Mouse (Mus musculus) layer of hippocampus, adult 11-12 months (tissue): ENCODE results near the gene Vps26a.

Experiments
- DNase-seq: peaks from one replicate; pipeline ENCODE4 v3.0.0; 2022; ENCODE audit warnings: low spot score

Gene Vps26a

GRCm38 (mm10) chr10:62486618-62487415 is at the start of gene Vps26a:
Vps26a (minus strand) TSS chr10:62486805.
- DNase-seq: peak; percentile 98

GRCm38 (mm10) chr10:62534509-62534908 is 47.9 kb upstream of the Vps26a start:
- no peak for DNase-seq

- DNase-seq: no peak
These were observed 46.2 kb upstream of the Vps26a start for GRCm38 (mm10) chr10:62532832-62533231.

DNA sequence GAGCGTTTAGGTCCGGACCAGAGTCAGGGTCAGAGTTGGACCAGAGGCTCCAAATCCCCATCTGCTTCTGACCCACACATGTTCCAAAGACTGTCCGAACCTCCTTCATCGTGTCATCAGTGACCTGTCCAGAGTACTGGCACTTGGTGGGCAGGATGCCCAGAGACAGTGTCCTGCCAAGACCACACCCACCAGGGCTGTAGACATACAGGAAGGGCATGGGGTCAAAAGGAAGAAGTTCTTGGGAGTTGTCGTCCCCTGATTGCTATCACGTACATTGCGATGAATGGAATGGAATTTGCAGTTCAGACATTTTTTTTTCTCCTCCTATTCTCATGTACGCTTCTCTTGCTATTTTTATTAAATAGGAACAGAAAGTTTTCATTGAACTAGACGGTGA is 43.6 kb upstream of the Vps26a start:
- DNase-seq: no peak

- no peak for DNase-seq
These were observed 40.7 kb upstream of the Vps26a start, which contains the start of gene Srgn for GRCm38 (mm10) chr10:62527351-62527750. Srgn (minus strand) TSS chr10:62527451.

DNA sequence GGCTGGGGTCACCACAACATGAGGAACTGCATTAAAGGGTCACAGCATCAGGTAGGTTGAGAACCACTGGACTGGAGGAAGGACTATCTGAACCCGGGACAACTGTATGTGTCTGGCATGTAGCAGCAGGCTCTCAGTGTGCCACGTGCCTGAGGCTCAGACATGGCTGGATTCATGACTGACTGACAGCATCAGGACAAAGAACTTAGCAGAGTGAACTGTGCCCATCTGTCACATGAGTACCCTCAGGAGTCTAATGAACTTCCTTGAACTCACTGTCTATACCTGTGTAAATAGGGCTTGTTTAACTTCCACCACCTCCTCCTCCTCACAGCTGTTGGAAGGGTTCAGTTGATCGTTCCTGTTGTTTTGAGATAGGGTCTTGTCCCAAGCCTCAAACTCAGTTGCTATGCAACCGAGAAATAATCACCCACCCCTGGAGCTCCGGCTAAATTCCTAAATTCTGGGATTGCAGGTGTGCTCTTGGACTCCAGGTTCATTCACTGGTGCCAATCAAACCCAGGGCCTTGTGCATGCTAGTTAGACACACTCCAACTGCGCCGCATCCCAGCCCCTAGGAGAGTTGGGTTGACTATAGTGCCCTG is 35.8 kb upstream of the Vps26a start:
- DNase-seq: no peak

GRCm38 (mm10) chr10:62521763-62522162 is 35.2 kb upstream of the Vps26a start:
- DNase-seq: no peak

- no peak for DNase-seq
These were observed 34.3 kb upstream of the Vps26a start for GRCm38 (mm10) chr10:62520911-62521310.

DNA sequence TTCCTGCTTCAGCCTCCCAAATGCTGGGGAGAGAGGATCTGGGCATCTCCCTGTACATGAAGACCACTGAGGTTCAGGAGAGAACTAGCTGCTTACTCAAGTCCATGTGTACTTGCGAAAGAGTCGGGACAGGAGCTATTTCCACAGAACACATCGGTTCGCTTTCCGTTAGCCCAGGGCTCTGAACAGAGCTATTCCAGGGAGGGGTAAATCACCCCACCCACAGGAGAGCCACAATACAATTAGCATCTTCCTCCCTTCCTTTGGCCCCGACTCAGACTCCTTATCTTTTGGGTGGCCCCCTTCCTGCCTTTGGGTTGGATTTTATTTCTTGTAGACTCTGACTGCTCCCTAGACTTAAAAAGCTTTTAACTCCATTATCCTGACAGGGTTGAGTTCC is 30.9 kb upstream of the Vps26a start:
- no peak for DNase-seq

GRCm38 (mm10) chr10:62512855-62513254 is 26.2 kb upstream of the Vps26a start:
- no peak for DNase-seq

GRCm38 (mm10) chr10:62511528-62511927 is 24.9 kb upstream of the Vps26a start:
- DNase-seq: no peak

DNA sequence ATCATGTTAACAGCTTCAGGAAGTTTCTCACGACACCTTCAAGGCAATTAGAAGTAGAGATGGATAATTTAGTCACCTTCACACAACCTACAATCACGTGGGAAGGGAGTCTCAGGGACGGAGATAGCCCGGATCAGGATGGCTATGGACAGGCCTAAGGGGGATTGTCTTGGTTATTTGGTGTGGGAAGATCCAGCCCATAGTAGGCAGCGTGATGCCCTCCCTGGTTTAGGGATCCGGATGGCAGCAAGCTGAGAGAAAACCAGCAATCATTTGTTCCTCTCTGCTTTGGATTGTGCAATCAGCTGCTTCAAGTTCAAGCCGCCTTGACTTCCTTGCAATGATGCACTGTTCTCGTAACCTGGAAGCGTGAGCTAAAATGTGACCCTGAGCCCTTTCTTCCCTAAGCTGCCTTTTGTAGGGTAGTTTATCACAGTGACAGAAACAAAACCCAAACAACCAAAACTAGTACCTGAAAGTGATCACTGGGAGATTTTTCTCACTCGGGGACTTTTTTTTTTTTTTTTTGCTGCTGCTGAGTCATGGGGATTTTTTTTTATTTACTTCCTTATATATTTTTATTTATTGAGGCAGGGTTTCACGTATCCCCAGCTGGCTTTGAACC is 22.5 kb upstream of the Vps26a start:
- no peak for DNase-seq

- no peak for DNase-seq
These were observed 21.9 kb upstream of the Vps26a start for GRCm38 (mm10) chr10:62508459-62508858.

- peak; percentile 30 for DNase-seq
These were observed 21.1 kb upstream of the Vps26a start for GRCm38 (mm10) chr10:62507591-62508308.

- no peak for DNase-seq
These were observed 20.5 kb upstream of the Vps26a start for GRCm38 (mm10) chr10:62507071-62507470.

GRCm38 (mm10) chr10:62506019-62506556 is 19.5 kb upstream of the Vps26a start:
- DNase-seq: no peak

GRCm38 (mm10) chr10:62505224-62505983 is 18.8 kb upstream of the Vps26a start:
- DNase-seq: no peak

- DNase-seq: no peak
These were observed 17.4 kb upstream of the Vps26a start for GRCm38 (mm10) chr10:62503836-62504628.

DNA sequence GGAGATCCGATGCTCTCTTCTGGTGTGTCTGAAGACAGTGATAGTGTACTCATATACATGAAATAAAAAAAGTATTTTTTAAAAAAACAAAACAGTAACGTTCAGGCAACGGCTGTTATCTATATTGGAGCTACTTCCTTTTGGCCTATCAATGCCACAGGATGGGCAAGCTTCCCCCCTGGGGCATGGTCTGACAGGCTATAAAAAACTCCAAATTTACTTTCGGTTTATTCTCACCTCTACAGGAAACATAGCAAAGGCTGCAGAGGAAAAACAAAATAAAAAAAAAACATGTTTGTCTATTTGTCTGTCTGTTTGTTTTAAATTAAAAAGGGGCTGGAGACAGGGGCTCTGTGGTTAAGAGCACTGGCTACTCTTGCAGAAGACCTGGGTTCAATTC is 16.7 kb upstream of the Vps26a start:
- no peak for DNase-seq

DNA sequence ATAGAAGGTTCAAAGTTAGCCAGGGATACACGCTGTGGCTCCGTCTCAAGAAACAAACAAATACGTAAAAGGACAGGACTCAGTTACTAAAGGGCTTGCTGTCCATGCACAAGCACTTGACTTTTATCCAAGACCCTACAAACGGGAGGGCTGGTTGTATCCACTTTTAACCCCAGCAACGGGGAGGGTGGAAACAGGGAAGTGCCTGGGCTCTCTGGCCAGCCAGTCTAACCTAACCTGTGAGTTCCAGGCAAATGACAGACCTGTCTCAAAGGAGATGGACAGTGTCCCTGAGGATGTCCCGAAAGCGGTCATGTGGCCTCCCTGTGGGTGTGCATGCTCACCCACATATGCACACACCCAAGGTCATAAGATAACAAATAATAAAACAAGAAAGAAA is 15.3 kb upstream of the Vps26a start:
- DNase-seq: no peak
